Mouse (Mus musculus): ENCODE data around the gene Fam151b.

The Fam151b gene

DNA sequence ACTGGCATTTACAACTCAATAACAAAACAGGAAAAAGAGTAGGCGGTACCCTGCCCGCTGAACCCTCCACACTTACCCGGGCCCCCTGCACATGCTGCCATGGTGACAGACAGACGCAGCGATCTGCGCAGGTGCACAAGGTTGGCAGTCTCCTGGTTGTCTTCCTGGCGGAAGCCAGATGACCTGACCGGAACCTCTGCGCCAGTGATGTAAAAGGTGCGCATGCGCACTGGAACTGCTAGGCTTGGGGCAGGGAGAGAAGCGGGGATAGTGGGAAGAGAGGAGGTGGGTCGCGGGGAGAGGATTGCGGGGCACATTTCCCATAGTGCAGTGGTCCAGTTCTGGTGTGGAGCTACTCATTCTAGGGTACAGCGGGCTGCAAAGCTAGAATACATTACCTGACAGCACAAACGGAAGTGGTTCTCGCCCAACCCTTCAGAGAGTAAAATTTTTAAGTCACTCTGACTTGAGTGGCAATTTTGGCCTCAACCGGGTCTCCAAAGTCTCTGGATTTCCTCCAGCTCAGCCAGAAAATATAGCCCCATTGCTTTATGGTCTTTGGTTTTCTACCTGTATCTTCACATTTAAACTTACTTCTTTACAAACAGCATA lies at the start of gene Fam151b:
TSS of gene Fam151b (minus strand) at position 164 of the 612 bp plus-strand sequence.
- in situ Hi-C loops (cut with MboI, MseI), result loop anchor here (10.0 kb wide), 1 partner anchor 129 kb away; the partner anchor contains the start of genes Dhfr and Msh3

DNA sequence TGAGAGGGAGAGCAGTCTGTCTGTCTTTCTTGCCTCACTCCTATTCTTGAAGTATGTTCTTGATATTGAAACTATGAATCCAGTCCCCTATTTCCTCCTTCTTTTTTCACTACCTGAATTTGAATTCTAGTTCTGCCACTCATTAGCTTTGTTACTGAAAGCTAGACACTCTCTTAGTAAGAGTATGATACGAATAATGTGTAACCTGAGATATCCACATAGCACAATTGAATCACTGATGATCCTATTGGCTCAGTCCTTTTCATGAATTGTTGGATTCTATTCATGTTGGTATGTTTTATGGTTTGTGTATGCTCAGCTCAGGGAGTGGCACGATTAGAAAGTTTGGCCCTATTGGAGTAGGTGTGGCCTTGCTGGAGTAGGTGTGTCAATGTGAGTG lies 48.4 kb upstream of the Fam151b start:
- in situ Hi-C loops (cut with MboI, MseI), result no loop called here

DNA sequence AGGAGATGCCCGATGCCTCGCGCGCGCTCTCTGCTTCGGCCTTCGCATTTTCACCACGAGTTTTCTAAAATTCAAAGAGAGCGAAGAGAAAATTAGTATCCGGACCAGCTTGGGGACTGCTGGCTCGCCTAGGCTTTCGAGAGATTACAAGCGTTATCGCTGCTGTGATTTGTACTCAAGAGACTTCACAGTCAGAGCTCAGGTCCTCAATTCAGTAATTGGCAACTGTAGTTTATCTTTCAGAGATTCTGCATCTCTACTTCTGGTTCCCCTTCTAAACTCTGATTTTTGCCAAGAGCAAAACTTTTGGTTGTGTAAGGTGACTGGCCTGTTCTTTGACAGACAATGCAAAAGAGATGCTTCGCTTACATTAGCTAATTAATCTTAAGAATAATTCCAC lies 47.4 kb upstream of the Fam151b start:
- in situ Hi-C loops (cut with MboI, MseI), result no loop called here

DNA sequence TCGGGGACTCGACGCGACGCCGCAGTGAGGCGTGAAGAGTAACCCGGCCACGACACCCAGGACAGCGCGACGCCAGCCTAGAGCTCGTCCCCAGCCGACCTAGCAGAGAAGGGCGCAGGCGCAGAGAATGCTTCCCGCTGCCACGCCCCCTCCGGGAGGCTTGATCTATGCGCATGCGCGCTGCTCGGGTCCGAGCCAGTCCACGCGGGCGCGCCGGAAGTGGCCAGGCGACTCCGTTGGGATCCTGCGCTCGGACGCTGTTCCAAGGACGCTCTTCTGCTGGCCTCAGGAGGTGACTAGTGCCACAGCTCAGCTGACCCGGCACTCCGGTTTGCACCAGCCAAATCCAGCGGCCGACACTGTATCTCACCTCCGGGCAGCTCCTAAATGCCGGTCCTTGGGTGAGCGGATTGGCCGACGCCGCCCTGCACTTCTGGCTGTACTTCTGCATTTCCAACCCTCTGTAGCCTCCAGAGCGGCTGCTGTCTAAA lies 47.0 kb upstream of the Fam151b start, which contains the start of gene Zfyve16:
TSS of gene Zfyve16 (minus strand) at position 148 of the 491 bp plus-strand sequence.
- in situ Hi-C loops (cut with MboI, MseI), result no loop called here

DNA sequence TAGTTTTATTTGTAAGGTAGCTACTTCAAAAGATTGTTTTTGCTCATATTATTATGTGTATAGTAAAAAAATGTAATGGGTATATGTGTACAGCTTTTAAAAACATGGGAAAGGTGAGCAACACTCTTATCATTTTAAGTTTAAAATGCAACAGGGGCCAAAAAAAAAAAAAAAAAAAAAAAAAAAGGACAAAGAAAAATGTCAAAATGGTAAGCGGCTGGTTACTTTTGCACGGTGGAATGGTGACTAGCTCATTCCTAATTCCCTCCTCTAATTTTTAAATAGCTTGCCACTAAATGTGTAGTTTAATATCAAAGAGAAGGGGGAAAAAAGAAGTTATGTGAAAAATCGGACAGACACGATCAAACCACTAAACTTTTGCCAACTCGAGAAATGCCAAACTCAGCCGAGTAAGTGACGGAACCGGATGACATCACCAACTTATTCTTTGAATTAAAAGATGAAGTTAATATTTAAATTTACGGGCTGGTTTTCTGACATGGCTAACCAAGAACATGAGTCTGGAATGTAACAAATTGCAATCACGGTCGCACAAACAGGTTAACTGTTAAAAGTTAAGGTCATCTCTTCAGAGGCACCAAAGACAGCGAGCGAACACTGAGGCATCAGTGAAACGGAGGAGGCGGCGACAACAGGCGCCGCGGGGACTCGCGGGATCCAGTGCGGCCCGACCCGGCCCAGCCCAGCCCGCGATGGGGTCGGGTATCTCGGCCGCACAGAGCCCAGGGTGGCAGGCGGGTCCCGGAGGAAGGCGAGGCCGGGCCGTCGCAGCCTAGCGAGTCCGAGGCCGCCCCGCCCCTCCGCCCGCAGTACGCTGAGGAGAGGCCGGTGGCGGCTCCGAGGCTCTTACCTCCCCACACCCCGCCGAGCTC lies 46.3 kb upstream of the Fam151b start:
- in situ Hi-C loops (cut with MboI, MseI), result no loop called here

DNA sequence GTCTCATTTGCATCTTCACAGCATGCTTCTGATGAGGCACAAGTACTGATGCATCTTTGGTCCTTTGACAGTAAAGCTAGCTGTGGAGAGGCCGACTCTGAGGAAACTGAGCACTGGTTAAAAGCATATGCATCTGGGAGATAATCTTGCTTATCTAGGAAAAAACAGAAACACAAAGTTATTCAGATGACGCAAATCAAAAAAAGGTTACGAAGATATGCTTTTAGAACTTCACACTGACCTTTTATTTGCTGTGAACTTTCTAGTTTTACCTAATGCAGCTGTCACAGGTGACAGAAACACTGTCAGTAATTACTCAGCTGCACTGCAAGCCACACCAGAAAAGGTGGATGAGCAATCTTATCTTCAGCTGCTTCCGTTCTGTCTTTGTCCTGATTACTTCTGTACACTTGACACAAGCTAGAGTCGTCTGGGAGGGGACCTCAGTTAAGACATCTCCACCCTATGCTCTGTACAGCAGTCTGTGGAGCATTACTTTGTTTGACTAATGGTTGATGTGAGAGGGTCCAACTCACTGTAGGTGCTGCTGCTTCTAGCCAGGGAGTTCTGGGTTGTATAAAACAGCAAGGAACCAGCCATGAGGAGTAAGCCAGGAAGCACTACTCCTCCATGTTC lies 39.5 kb upstream of the Fam151b start:
- in situ Hi-C loops (cut with MboI, MseI), result no loop called here

DNA sequence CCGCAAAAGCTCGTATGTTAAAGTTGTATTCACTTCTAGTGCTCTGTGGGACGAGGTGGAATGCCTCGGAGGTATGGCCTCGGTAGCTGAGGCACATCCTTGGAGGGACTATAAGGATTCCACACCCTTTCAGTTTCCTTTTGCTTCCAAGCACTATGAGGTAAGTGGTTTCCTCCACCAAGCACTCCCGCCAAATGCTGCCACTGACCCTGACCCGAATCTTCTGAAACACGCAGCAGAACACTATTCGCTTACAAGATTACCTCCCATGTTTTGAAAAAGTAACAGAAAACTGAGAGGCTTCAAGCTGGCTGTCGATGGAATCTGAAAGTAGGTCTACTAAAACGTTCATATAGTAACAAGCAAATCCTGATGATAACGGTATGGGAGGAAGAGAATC lies 21.1 kb upstream of the Fam151b start:
- in situ Hi-C loops (cut with MboI, MseI), result no loop called here

DNA sequence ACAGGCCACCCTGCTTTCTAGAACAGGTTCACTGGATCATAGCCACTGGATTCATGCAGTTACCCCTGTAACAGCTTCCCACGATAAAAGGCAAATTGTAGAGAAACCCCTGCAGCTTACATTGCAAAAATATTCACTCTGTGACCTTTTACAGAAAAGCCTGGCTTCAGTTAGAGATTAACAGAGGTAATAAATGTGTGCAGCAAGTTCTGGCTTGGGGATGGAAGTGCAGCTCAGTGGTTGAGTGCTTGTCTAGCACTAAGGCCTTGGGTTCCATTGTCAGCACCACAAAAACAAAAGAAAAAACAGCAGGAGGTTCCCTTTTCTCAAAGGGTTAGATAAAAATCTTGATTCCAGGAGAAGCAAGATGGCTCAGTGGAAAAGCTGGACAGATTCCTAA lies 8.1 kb upstream of the Fam151b start:
- in situ Hi-C loops (cut with MboI, MseI), result no loop called here

DNA sequence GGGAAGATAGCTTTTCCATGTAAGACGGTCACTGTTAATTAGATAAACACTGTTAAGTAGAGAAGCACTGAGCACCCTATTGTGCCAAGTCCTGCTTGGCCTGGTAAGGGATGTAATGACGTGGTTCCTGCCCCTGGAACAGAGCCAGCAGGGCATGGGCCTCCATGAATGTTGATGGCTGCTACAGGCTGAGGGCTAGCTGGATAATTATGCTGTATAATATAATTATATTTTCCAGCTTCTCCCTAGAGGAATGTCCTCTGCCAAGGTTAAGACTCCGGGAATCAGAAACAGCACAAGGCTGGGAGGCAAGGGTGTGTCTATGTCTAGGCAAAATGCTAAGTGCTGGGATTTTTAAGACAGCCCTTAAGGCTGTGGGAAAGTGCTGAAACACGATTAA lies 7.0 kb upstream of the Fam151b start:
- in situ Hi-C loops (cut with MboI, MseI), result no loop called here

DNA sequence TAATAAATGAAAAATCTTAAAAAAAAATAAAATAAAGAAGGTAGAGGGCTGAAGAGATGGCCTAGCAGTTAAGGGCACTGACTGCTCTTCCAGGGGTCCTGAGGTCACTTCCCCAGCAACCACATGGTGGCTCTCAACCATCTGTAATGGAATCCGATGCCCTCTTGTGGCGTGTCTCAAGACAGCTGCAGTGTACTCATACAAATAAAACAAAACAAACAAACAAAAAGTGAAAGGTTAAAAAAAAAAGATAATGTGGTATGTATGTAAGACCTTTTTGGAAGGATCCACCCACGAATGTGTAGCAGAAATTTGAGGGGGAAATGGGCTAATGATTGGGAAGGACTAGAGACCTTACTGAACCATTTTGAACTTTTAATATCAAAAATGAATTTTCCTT lies 467 bp downstream of the Fam151b start:
- in situ Hi-C loops (cut with MboI, MseI), result loop anchor here (10.0 kb wide), 1 partner anchor 129 kb away; the partner anchor contains the start of genes Dhfr and Msh3

DNA sequence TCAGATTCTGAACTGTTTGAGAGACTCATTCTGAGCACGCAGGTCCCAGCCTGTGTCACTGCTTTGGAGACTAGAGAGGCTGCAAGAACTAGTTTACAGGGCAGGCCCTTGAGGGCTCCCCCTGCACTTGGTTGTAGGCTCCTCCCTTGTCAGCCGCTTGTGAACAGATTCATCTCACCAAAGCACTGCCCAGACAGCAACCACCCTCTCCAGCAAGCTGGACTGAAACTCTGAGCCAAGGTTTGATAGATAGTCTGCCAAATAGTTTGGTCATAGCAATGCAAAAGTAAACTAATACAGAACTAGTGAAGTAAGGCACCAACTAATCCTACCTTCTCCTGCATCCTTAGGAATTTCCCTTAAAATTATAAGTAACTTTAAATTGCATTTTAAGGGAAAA lies 13.7 kb downstream of the Fam151b start:
- in situ Hi-C loops (cut with MboI, MseI), result no loop called here

DNA sequence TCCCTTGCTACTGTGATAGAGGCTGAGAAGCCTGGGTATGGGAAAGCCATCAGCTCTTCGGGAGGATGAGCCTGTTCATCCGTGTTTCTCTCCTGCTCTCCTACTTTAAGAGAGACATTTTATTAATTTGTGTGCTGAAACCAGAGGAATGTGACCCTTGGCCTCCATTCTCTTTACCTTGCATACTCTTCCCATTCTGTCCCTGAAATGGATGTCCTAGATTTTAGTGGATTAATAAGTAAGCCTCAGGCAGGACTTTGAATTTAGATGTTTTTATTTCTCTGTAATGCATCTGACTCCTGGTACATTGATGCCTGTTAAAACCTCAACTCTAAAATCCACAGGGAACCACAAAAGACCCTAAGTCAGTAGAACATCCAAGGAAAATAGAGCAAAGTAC lies 14.4 kb downstream of the Fam151b start:
- in situ Hi-C loops (cut with MboI, MseI), result no loop called here

DNA sequence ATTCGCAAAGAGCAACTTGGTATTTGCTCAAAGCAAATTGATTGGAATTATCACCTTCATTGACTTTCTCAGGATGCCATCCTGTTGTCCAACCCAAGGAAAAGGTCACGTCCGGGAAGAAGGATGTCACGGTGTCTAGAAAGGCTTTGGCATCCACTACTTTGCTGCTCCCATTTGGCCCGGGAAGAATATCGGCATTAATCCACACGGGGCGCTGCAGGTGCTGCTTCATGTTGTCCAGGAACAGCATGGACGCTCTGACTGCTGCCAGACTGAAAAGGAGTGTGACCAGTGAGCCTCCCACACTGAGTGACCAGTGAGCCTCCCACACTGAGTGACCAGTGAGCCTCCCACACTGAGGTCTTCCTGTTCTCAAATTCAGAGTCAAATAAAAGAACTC lies 15.9 kb downstream of the Fam151b start:
- in situ Hi-C loops (cut with MboI, MseI), result no loop called here

DNA sequence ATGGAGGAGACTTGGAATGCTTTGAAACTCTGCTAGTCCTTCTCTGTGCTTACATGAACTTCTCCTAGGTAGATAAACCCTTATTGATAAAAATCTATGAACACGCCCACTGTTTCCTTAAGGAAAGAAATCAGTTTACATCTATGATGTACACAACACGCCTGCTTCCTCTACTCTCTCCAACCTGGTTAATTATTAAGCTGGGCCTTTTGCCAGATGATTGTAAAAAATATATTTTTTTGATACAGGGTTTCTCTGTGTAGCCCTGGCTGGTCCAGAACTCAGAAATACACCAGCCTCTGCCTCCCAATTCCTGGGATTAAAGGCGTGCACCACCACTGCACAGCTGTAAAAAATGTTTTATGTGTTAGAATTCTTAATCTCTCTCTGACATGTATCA lies 19.1 kb downstream of the Fam151b start:
- in situ Hi-C loops (cut with MboI, MseI), result no loop called here

DNA sequence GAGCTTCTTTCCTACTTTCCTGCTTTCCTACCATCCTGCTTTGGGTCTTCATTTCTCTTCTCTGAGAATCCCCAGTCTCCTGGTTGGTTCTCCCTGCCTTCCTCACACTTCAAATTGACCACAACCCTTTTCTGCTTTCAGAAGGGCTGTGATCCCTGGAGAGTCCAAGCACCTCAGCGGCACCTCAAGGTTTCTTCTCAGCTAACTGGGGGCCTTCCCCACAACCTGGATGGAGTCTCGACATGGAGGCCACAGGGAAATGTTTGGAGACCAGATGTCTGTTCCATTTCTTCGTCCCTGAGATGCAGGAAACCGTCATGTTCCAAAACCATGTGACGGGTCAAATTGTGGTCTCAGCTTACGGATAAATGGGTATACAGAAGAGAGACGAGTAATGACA lies 36.9 kb downstream of the Fam151b start:
- in situ Hi-C loops (cut with MboI, MseI), result no loop called here

DNA sequence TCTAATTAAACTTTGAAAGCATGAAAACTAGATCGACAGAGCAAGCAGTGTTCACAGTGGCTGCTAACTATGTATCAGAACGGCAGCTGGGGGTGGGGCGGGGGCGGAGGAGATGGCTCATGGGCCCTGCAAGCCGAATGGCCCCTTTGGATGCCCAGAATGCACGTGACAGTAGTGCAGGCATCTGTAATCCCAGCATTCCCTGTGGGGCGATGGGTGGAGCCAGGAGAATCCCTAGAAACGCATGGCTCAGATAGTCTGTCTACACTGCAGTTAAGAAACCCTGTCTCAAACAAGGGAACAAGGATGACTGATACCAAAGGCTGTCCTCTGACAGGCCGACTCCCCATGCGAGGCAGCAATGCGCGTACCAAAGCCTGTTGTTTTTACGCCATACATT lies 43.5 kb downstream of the Fam151b start:
- in situ Hi-C loops (cut with MboI, MseI), result no loop called here

DNA sequence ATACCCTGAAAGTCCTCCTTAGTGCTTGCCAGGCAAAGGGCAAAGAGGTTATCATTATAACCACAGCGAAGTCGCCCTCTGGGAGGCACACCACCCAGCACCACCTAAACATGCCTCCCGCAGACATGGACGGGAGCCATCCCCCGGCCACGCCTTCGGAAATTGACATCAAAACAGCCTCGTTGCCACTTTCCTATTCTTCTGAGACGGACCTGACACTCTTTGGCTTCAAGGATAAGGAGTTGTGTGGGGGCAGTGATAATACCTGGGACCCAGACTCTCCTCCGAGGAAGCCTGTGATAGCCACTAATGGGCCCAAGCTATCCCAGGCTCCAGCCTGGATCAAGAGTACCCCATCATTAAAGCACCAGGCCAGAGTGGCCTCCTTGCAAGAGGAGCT lies 45.2 kb downstream of the Fam151b start:
- in situ Hi-C loops (cut with MboI, MseI), result no loop called here

DNA sequence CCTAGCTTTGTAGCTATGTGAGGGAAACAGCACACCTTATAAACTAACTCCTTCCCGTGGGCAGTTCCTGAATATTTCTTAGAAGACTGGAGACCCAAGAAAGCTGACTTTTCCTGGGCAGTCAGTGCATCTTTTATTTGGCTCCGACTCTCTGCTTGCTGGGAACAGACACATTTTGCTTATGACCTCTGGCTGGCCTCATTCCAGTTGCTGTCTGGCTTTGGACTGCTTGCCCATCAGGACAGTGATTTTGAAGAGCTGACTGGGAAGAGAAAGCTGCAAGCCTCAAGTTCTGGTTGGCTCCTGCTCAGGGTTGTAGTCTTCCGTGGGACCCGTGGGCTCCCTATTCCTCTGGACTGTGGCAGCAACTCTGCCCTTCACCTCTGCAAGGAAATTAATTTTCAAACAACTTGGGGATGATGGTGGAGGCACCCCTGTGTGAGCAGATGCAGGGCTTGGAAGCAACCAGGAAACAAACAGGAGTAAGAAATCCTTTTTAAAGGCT lies 56.4 kb downstream of the Fam151b start:
- in situ Hi-C loops (cut with MboI, MseI), result no loop called here

DNA sequence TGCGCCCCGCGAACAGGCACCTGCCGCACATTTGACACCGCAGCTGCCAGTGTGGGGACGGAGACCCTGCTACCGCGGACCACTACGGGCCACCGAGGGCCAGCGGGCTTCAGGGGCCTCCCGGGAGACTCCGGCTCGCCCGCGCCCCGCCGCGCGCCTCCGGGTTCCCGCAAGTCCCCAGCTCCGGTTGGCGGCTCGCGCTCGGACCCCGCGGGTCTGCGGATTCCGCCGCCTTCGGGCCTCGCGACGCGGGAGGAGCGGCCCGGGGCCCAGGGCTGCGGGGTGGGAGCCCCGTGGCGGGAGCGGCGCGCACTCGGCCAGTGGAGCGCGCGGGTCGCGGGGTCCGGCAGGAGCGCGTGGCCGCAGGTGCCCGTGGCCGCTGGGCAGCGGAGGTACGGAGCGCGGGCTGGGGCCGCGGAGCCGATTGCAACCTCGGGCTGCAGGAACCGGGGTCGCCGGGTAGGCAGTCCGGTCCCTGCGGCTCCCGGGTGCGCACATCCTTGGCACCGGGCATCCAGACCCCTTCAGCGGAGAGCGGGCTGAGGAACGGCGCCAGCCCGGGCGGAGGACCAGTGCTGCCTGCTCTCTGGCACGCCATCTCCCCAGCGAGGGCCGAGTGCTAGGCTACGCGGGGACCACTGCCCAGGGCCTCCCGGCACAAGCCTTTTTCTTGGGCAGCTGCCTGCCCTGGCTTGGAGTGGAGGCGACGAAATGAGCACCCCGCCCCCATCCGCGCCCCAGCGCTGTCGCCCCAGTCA lies 57.3 kb downstream of the Fam151b start:
- in situ Hi-C loops (cut with MboI, MseI), result no loop called here

DNA sequence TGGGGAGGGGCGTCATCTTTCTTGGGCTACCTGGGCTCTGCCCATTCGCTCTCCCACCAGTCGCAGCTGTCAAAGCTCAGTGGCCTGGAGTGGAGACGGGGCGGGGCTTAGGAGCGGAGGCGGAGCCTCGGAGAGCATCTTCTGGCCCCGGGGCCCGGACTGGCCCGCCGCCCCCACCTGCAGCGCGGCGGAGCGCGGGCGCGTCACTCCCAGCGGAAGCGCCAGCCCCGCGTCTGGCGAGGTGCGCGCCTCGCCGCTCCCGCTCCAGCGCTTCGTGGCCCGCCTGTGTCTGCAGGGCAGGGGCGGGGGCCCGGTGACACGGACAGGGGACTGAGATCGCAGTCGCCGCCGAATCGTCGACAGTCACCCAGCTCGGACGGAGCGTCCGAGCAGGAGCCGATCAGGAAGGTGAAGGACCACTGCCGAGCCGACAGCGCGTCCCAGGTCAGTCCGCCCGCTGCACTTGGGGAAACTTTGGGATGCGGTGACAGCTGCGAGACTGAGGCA lies 58.0 kb downstream of the Fam151b start, which contains the start of gene Ankrd34b:
TSS of gene Ankrd34b (plus strand) at position 139 of the 507 bp plus-strand sequence.
- in situ Hi-C loops (cut with MboI, MseI), result no loop called here

DNA sequence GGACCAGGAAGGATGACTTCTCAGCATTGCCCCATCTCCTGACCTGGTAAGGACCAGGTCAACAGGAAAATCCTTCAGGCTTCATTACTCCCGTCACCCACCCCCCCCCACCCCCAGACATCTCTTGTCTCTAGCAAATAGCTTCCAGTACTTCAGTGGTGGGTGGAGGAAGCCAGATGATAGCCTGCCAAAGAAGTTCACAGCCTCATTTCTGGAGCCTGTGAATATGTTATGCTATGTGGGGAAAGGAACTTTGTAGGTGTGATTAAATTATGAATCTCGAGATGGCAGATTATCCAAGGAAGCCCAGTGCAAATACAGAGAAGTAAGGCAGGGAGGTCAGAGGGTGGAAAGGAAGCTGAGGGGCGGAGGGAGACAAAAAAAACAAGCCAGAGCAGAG lies 60.1 kb downstream of the Fam151b start:
- in situ Hi-C loops (cut with MboI, MseI), result no loop called here
